Mouse (Mus musculus): ENCODE measurements around the gene Elmsan1. TPM values are rescaled to one million over a fixed set of nuclear protein-coding genes. Genes with fewer than 3 reads are reported as not detected.

Elmsan1 gene
- polyA plus RNA-seq, 1 experiment from 2014 or later, result 9.9 TPM

DNA sequence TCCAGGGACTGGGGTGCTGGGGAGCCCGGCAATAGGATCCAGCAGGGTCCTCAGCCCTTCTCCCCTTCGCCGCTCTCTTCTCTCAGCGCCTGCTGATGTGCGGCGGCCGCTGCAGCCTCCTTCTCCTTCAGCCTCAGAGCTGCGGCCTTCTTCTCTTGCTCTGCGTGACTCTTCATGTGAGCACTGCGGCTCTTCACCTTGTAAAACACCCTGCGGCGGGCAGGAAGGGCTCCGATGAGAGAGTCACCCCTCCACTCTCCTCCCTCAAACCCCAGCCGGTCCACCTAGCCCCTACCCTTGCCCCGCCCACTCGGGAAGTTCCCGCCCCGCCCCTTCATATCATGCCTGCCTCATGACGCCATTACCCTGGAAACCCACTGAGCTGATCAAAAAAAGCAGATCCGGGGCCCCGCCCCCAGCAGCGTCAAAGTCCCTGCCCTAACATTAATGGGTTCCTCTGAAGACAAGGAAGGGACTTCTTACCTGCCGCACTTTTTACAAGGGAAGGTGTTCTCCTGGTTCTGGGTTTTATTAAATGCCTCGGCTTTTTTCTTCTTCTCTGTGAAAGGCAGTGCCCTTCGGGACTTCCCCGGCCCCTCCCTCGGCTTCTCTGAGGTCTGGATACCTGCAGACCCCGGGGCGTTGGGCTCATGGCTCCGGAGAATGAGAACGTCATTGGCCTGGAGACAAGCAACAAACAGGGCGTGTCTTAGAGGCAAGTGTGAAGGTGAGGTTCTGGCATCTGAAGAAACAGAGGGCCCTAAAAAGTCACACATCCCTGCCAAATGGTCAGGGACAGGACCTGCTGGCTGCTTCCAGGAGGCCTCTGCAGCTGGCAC is 66.1 kb downstream of the Elmsan1 start:
- ATAC-seq (ENCODE audit: low FRiP score, low read depth), result no peak

DNA sequence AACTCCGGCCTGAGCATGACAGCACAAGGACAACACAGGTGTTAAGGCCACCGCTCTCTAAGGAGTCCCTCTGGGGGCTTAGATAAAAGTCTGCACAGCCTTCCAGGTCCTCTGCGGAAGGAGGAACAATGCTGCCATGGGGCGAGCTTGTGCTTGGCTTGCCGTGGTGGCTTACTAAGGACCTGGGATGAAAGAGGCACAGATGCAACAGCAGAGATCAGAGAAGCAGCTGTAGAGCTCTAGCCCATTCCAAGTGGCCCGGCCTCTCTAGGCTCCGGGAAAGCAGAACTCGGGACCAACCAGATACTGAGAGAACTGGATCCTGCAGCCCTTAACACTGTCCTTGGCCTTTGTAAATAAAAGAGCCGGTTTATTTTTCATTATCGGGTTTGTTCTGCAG is 66.8 kb downstream of the Elmsan1 start:
- H3K36me3 ChIP-seq, result peaks cover 58% of the 10 kb centered on the region
- H3K27ac ChIP-seq, result no peak overlapping the region

More for the DNA sequence above, 66.1 kb downstream of the Elmsan1 start:
- peaks cover 23% of the 10 kb centered on the region for H3K4me1 ChIP-seq
- no peak overlapping the region for H3K27ac ChIP-seq
- H3K36me3 ChIP-seq, result peaks cover 57% of the 10 kb centered on the region
- H3K4me2 ChIP-seq (replicated peaks), result peak overlapping the region; percentile 11
- WGBS, result 54% methylated on average over 32 of the region's 32 CpGs
- H3K4me3 ChIP-seq, result no peak overlapping the region
- no peak overlapping the region for H3K9ac ChIP-seq
- no peaks in the 10 kb centered on the region for H3K27me3 ChIP-seq
- no peaks in the 10 kb centered on the region for H3K9me3 ChIP-seq

GRCm38 (mm10) chr12:84150976-84151375 is 67.7 kb downstream of the Elmsan1 start:
- H3K4me1 ChIP-seq, result peaks cover 23% of the 10 kb centered on the region
- H3K27ac ChIP-seq, result no peak overlapping the region
- no peak overlapping the region for H3K9ac ChIP-seq
- H3K27me3 ChIP-seq, result no peaks in the 10 kb centered on the region
- WGBS, result 71% methylated on average over 6 of the region's 6 CpGs
- no peak overlapping the region for H3K4me2 ChIP-seq (replicated peaks)
- H3K9me3 ChIP-seq, result no peaks in the 10 kb centered on the region
- H3K4me3 ChIP-seq, result no peak overlapping the region
- peaks cover 52% of the 10 kb centered on the region for H3K36me3 ChIP-seq
- ATAC-seq (ENCODE audit: low FRiP score, low read depth), result no peak

More for the DNA sequence above, 66.8 kb downstream of the Elmsan1 start:
- Histone ChIP-seq H3K4me1 (peaks cover 23% of the 10 kb centered on the region), H3K27me3 (no peaks in the 10 kb centered on the region), H3K4me3 (no peak overlapping the region), H3K9me3 (no peaks in the 10 kb centered on the region), H3K4me2 (replicated peaks) (no peak overlapping the region), H3K9ac (no peak overlapping the region)
- WGBS, result 86% methylated on average over 10 of the region's 10 CpGs
- no peak for ATAC-seq (ENCODE audit: low FRiP score, low read depth)

- no peak overlapping the region for H3K4me2 ChIP-seq (replicated peaks)
- ATAC-seq (ENCODE audit: low FRiP score, low read depth), result no peak
- WGBS, result 90% methylated on average over 15 of the region's 15 CpGs
- no peak overlapping the region for H3K4me3 ChIP-seq
- no peaks in the 10 kb centered on the region for H3K27me3 ChIP-seq
- H3K27ac ChIP-seq, result no peak overlapping the region
- H3K36me3 ChIP-seq, result peaks cover 42% of the 10 kb centered on the region
- no peaks in the 10 kb centered on the region for H3K9me3 ChIP-seq
- H3K4me1 ChIP-seq, result peaks cover 23% of the 10 kb centered on the region
- no peak overlapping the region for H3K9ac ChIP-seq
These were observed 68.7 kb downstream of the Elmsan1 start for GRCm38 (mm10) chr12:84149971-84150370.

GRCm38 (mm10) chr12:84148622-84149012 is 70.1 kb downstream of the Elmsan1 start:
- Histone ChIP-seq H3K4me2 (replicated peaks) (peak overlapping the region; percentile 96), H3K27me3 (no peaks in the 10 kb centered on the region), H3K9ac (peak overlapping the region; percentile 74), H3K27ac (no peak overlapping the region), H3K9me3 (no peaks in the 10 kb centered on the region), H3K36me3 (peaks cover 35% of the 10 kb centered on the region), H3K4me1 (peaks cover 23% of the 10 kb centered on the region), H3K4me3 (peak overlapping the region; percentile 56)
- 17% methylated on average over 10 of the region's 10 CpGs for WGBS
- ATAC-seq (ENCODE audit: low FRiP score, low read depth), result no peak

DNA sequence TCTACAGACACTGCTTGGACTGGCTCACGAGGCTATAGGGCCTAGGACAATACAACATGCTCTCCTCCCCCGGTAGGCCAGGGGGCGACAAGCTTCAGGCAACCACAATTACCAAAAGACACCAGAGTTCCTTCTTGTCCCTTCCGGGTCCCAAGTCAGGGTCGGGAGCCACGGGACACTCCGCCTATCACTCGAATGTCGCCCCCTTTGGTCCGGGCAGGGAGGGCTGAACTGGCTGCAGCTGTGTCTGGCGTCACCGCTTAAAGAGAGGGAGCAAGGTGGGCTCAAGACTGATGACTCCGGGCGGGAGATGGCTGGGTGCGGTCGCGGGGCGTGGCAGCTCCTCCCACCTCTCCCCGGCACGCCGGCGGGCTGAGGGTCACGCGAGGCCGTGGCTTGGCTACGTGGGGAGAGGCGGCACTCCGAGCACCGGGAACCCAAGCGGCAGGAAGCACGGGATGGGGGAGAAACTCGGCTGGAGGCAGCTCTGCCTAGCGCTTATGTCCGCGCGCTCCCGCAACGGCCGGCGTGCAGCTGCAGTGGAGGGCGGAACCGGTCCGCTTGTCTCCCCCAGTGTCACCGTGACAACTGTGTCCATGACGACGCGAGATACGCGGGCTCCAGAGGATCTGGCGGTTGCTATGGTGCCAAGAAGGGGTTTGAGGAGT is 70.6 kb downstream of the Elmsan1 start, which contains the start of gene Pnma1:
Gene Pnma1 (minus strand): TSS at position 536 of the 668 bp plus-strand sequence.
- WGBS, result 2% methylated on average over 50 of the region's 50 CpGs
- peak within 1 kb of the TSS; percentile 56 for H3K4me3 ChIP-seq
- peak within 1 kb of the TSS; percentile 74 for H3K9ac ChIP-seq
- peaks cover 32% of the 10 kb centered on the region for H3K36me3 ChIP-seq
- H3K9me3 ChIP-seq, result no peaks in the 10 kb centered on the region
- ATAC-seq (ENCODE audit: low FRiP score, low read depth), result peak; percentile 86
- no peaks in the 10 kb centered on the region for H3K27me3 ChIP-seq
- peak within 1 kb of the TSS; percentile 96 for H3K4me2 ChIP-seq (replicated peaks)
- H3K4me1 ChIP-seq, result peaks cover 23% of the 10 kb centered on the region
- H3K27ac ChIP-seq, result no peak within 1 kb of the TSS

GRCm38 (mm10) chr12:84142281-84143050 is 76.2 kb downstream of the Elmsan1 start:
- peaks cover 36% of the 10 kb centered on the region for H3K36me3 ChIP-seq
- no peaks in the 10 kb centered on the region for H3K27me3 ChIP-seq
- no peak overlapping the region for H3K9ac ChIP-seq
- H3K4me2 ChIP-seq (replicated peaks), result no peak overlapping the region
- no peaks in the 10 kb centered on the region for H3K9me3 ChIP-seq
- no peak overlapping the region for H3K4me3 ChIP-seq
- no peak for ATAC-seq (ENCODE audit: low FRiP score, low read depth)
- 67% methylated on average over 14 of the region's 14 CpGs for WGBS
- no peaks in the 10 kb centered on the region for H3K4me1 ChIP-seq
- H3K27ac ChIP-seq, result no peak overlapping the region

DNA sequence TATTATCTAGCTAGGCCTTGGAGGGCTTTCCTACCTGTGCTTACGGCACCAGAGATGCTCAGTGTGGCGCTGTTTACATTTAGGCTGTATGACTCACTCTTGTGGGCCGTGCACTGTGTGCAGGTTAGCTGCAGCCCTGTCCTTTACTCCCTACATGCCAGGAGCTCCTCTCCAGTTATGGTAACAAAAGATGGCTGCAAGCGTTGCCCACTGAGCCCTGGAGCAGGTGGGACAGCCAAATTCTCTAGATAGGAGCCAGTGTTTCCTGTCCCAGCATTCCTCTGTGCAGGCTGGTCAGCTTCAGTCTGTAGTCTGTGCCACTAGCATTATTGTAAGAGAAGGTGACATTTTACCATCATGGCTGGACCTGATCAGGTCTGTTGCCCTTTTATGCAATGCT is 77.4 kb downstream of the Elmsan1 start:
- ATAC-seq (ENCODE audit: low FRiP score, low read depth), result no peak
- Histone ChIP-seq H3K27ac (no peak overlapping the region), H3K27me3 (no peaks in the 10 kb centered on the region), H3K36me3 (peaks cover 39% of the 10 kb centered on the region), H3K9ac (no peak overlapping the region), H3K4me1 (no peaks in the 10 kb centered on the region), H3K4me3 (no peak overlapping the region), H3K4me2 (replicated peaks) (no peak overlapping the region), H3K9me3 (no peaks in the 10 kb centered on the region)
- 86% methylated on average over 4 of the region's 4 CpGs for WGBS

GRCm38 (mm10) chr12:84140135-84140534 is 78.5 kb downstream of the Elmsan1 start:
- no peaks in the 10 kb centered on the region for H3K4me1 ChIP-seq
- H3K27ac ChIP-seq, result no peak overlapping the region
- ATAC-seq (ENCODE audit: low FRiP score, low read depth), result no peak
- peaks cover 48% of the 10 kb centered on the region for H3K36me3 ChIP-seq
- H3K4me3 ChIP-seq, result no peak overlapping the region
- H3K9ac ChIP-seq, result no peak overlapping the region
- no peaks in the 10 kb centered on the region for H3K27me3 ChIP-seq
- WGBS, result 71% methylated on average over 4 of the region's 4 CpGs
- no peaks in the 10 kb centered on the region for H3K9me3 ChIP-seq
- H3K4me2 ChIP-seq (replicated peaks), result no peak overlapping the region

GRCm38 (mm10) chr12:84137131-84137530 is 81.5 kb downstream of the Elmsan1 start:
- Histone ChIP-seq H3K27ac (no peak overlapping the region), H3K36me3 (peaks cover 46% of the 10 kb centered on the region), H3K27me3 (no peaks in the 10 kb centered on the region), H3K4me3 (no peak overlapping the region), H3K4me1 (no peaks in the 10 kb centered on the region), H3K9me3 (no peaks in the 10 kb centered on the region), H3K4me2 (replicated peaks) (no peak overlapping the region), H3K9ac (no peak overlapping the region)
- ATAC-seq (ENCODE audit: low FRiP score, low read depth), result no peak
- WGBS, result 93% methylated on average over 7 of the region's 7 CpGs

DNA sequence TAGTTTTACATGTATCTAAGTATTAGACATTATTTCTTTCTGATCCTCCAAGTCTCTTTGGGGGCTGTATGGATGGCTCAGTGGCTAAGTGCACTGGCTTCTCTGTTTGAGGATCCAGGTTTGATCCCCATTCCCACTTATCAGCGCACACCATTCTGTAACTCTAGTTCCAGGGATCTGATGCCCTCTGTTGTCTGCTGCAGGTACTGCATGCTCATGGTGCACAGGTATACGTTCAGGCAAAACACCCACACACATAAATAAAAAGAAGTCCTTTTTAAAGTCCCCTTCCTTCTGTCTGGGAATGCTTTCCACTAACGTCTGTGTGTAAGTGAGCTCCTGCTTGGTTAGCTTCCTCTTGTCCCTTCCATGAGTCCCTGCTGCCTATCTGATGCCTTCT is 86.4 kb downstream of the Elmsan1 start:
- no peak overlapping the region for H3K4me3 ChIP-seq
- no peaks in the 10 kb centered on the region for H3K9me3 ChIP-seq
- H3K36me3 ChIP-seq, result peaks cover 60% of the 10 kb centered on the region
- H3K4me2 ChIP-seq (replicated peaks), result no peak overlapping the region
- no peak for ATAC-seq (ENCODE audit: low FRiP score, low read depth)
- H3K27ac ChIP-seq, result no peak overlapping the region
- no peaks in the 10 kb centered on the region for H3K4me1 ChIP-seq
- no peak overlapping the region for H3K9ac ChIP-seq
- 59% methylated on average over 3 of the region's 3 CpGs for WGBS
- no peaks in the 10 kb centered on the region for H3K27me3 ChIP-seq

GRCm38 (mm10) chr12:84129931-84130330 is 88.8 kb downstream of the Elmsan1 start:
- 92% methylated on average over 8 of the region's 8 CpGs for WGBS
- no peak for ATAC-seq (ENCODE audit: low FRiP score, low read depth)
- no peaks in the 10 kb centered on the region for H3K9me3 ChIP-seq
- H3K27me3 ChIP-seq, result no peaks in the 10 kb centered on the region
- peaks cover 48% of the 10 kb centered on the region for H3K36me3 ChIP-seq
- no peak overlapping the region for H3K4me3 ChIP-seq
- no peak overlapping the region for H3K4me2 ChIP-seq (replicated peaks)
- no peaks in the 10 kb centered on the region for H3K4me1 ChIP-seq
- H3K27ac ChIP-seq, result no peak overlapping the region
- no peak overlapping the region for H3K9ac ChIP-seq

All from limb, embryonic 13.5 days (tissue).